Mouse (Mus musculus) heart, embryonic 12.5 days (tissue): ENCODE results near the gene Efemp2. TPM values are rescaled to one million over a fixed set of nuclear protein-coding genes. Genes with fewer than 3 reads are reported as not detected.

Source experiments
- ATAC-seq: fragments of 200-750 bp; cut with Nextera tagmentation; 2 replicates; pipeline ENCODE4 v1.8.0; 2017; ENCODE audit warnings: moderate TSS enrichment, moderate library complexity; ENCODE audit not compliant: insufficient number of reproducible peaks, low FRiP score
- H3K27ac ChIP-seq: fragments of 300-500 bp; sonication (generic); 2 replicates; pipeline ENCODE4 v1.5.1; 2016; ENCODE audit warnings: mild to moderate bottlenecking, moderate library complexity; ENCODE audit not compliant: poor library complexity, severe bottlenecking
- H3K27me3 ChIP-seq: fragments of 300-500 bp; sonication (generic); replicated peaks from 2 replicates; pipeline ENCODE4 v1.6.1; 2016; ENCODE audit warnings: mild to moderate bottlenecking, moderate library complexity
- H3K36me3 ChIP-seq: fragments of 300-500 bp; sonication (generic); 2 replicates; pipeline ENCODE4 v1.6.1; 2016; ENCODE audit warnings: mild to moderate bottlenecking, moderate library complexity
- H3K4me1 ChIP-seq: fragments of 300-500 bp; sonication (generic); replicated peaks from 2 replicates; pipeline ENCODE4 v1.6.1; 2016; ENCODE audit warnings: mild to moderate bottlenecking
- H3K4me2 ChIP-seq: fragments of 300-500 bp; sonication (generic); 2 replicates; pipeline ENCODE4 v1.6.1; 2016; ENCODE audit warnings: mild to moderate bottlenecking, moderate library complexity
- H3K4me3 ChIP-seq: fragments of 300-500 bp; sonication (generic); 2 replicates; pipeline ENCODE4 v1.5.1; 2016; ENCODE audit warnings: mild to moderate bottlenecking
- H3K9ac ChIP-seq: fragments of 300-500 bp; sonication (generic); 2 replicates; pipeline ENCODE4 v1.6.1; 2016; ENCODE audit warnings: mild to moderate bottlenecking, moderate library complexity
- H3K9me3 ChIP-seq: fragments of 300-500 bp; sonication (generic); replicated peaks from 2 replicates; pipeline ENCODE4 v1.6.1; 2016; ENCODE audit warnings: mild to moderate bottlenecking, moderate library complexity
- WGBS: fragments of 180-500 bp; shearing (Covaris S2); methylation state at CpG from one replicate; pipeline ENCODE4 v1.1.7; 2016; 5-methylcytosine and 5-hydroxymethylcytosine counted together
- polyA plus RNA-seq: library from polyadenylated mRNA; unstranded; fragments of >200 nt; fragmentation: Nextera tagmentation; extraction: Ambion mirVana; gene quantifications from 2 replicates; pipeline ENCODE4 v1.2.1, GENCODE M21; 2016

Gene Efemp2
- polyA plus RNA-seq, 1 experiment from 2014 or later = 70.3 TPM

DNA sequence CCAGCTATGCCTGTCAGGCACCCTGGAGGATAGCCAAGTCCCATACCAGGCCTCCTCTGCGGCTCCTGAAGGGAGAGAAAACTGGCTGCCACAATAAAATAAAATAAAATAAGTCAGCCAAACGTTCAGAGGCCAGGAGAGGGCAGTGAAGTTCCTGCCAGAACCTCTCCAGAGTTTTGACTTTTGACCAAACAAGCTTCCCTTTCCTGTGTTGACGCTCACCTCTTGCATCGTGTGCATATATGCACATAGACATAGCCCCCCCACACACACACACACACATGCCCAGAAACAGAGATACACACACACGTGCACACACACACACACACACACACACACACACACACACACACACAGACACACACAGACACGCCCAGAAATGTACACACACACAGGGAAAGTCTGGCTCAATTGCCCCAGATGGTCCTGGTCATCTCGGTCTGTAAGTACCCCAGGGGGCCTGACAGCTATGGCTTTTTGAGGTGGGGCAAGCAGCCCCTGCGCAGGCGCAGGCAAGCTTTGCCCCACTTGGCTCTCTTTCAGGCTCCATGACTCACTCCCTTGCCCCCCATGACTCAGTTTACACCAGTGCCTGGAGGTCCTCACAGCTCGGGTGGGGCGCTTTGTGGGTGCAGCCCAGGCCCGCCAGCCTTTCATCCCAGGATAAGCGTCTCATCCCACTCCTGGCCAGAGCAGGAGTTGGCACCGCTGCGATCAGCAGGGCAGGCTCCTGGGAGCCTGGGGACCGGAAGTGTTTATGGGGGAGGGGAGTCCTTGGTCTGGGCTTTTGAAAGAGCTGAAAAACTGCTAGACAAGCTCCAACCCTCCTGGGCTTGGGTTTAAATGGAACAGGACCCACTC lies 40.5 kb upstream of the Efemp2 start:
- no peaks in the 10 kb centered on the region for H3K27me3 ChIP-seq
- peak overlapping the region; percentile 71 for H3K9ac ChIP-seq
- H3K4me3 ChIP-seq = peak overlapping the region; percentile 43
- peak; percentile 46; the same call in 1 of the 2 replicates for ATAC-seq
- H3K27ac ChIP-seq = peak overlapping the region; percentile 67
- no peaks in the 10 kb centered on the region for H3K36me3 ChIP-seq
- no peaks in the 10 kb centered on the region for H3K9me3 ChIP-seq
- 8% methylated on average over 16 of the region's 16 CpGs for WGBS
- peak overlapping the region; percentile 90 for H3K4me2 ChIP-seq
- H3K4me1 ChIP-seq = peaks cover 20% of the 10 kb centered on the region

DNA sequence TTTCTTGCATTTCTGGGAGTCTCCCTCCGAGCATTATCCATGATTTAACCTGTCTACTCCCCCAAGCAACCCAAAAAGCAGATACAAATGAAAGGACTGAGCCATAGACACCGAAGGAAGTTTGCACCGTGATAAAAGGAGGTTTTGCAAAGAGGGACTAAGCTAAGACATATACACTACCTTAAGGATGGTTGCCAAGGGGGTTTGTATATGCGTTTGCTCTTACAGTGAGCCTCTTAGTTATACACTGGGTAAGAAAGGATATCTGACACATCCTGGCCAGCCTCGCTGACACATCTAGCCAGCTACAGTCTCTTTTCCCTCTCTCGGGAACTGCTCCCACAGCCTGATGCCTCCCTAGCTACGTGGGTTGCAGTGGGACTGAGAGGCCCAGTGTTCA lies 39.8 kb upstream of the Efemp2 start:
- Histone ChIP-seq H3K27ac (peak overlapping the region; percentile 67), H3K36me3 (no peaks in the 10 kb centered on the region), H3K9me3 (no peaks in the 10 kb centered on the region), H3K4me3 (peak overlapping the region; percentile 43; the same call in 1 of the 2 replicates), H3K4me1 (peaks cover 20% of the 10 kb centered on the region), H3K4me2 (peak overlapping the region; percentile 90), H3K27me3 (no peaks in the 10 kb centered on the region), H3K9ac (peak overlapping the region; percentile 71)
- no peak for ATAC-seq
- 49% methylated on average over 7 of the region's 7 CpGs for WGBS

GRCm38 (mm10) chr19:5444371-5444908 lies 29.3 kb upstream of the Efemp2 start:
- H3K4me1 ChIP-seq = peaks cover 17% of the 10 kb centered on the region
- H3K9ac ChIP-seq = no peak overlapping the region
- peaks cover 56% of the 10 kb centered on the region for H3K27me3 ChIP-seq
- no peaks in the 10 kb centered on the region for H3K36me3 ChIP-seq
- no peak overlapping the region for H3K4me2 ChIP-seq
- 65% methylated on average over 9 of the region's 9 CpGs for WGBS
- peaks cover 4% of the 10 kb centered on the region; the same call in 1 of the 2 replicates for H3K9me3 ChIP-seq
- H3K27ac ChIP-seq = no peak overlapping the region
- no peak for ATAC-seq
- H3K4me3 ChIP-seq = no peak overlapping the region

DNA sequence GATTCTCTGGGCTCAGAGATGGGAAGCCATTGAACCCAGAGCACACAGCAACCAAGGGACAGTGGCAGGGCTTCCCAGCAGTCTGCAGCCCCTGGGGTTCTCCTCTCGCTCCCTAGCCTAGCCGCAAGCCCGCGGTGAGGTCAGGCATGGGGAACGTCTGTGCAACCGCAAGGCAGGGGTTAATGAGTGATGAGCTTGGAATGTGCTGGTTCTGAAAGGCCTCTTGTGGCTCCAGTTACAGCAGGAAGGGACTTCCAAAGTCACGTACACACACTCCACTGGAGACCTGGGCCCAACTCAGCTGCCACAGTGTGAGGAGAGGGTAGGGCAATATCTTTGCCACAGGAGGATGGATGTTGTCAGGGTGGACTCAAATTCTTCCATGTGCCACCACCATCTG lies 28.8 kb upstream of the Efemp2 start:
- peaks cover 58% of the 10 kb centered on the region for H3K27me3 ChIP-seq

DNA sequence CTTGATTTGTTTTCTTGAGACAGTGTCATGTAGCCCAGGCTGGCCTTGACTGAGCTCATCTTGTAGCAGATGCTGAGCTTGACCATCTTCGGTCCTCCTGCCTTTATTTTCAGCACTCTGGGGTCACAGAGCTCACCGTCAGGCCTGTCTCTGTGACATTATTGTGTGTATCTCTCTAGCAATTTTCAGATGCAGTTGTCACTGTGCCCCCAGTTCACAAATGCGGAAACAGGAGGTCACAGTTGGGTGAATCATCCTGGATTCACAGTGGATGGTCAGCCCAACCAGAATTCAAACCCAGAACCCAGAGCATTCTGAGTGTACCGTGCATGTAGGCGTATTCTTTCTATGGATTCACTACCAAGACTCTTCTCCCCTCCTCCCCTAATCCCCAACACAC lies 28.0 kb upstream of the Efemp2 start:
- Histone ChIP-seq H3K4me2 (no peak overlapping the region), H3K9ac (no peak overlapping the region), H3K27ac (no peak overlapping the region), H3K9me3 (no peaks in the 10 kb centered on the region), H3K27me3 (peaks cover 66% of the 10 kb centered on the region), H3K36me3 (no peaks in the 10 kb centered on the region), H3K4me1 (peaks cover 21% of the 10 kb centered on the region), H3K4me3 (no peak overlapping the region)
- 83% methylated on average over 5 of the region's 5 CpGs for WGBS
- ATAC-seq = no peak

More for the DNA sequence above, 28.8 kb upstream of the Efemp2 start:
- Histone ChIP-seq H3K36me3 (no peaks in the 10 kb centered on the region), H3K4me2 (no peak overlapping the region), H3K9ac (no peak overlapping the region), H3K27ac (no peak overlapping the region), H3K9me3 (peaks cover 4% of the 10 kb centered on the region; the same call in 1 of the 2 replicates), H3K4me1 (peaks cover 18% of the 10 kb centered on the region), H3K4me3 (no peak overlapping the region)
- ATAC-seq = no peak
- WGBS = 23% methylated on average over 7 of the region's 7 CpGs

DNA sequence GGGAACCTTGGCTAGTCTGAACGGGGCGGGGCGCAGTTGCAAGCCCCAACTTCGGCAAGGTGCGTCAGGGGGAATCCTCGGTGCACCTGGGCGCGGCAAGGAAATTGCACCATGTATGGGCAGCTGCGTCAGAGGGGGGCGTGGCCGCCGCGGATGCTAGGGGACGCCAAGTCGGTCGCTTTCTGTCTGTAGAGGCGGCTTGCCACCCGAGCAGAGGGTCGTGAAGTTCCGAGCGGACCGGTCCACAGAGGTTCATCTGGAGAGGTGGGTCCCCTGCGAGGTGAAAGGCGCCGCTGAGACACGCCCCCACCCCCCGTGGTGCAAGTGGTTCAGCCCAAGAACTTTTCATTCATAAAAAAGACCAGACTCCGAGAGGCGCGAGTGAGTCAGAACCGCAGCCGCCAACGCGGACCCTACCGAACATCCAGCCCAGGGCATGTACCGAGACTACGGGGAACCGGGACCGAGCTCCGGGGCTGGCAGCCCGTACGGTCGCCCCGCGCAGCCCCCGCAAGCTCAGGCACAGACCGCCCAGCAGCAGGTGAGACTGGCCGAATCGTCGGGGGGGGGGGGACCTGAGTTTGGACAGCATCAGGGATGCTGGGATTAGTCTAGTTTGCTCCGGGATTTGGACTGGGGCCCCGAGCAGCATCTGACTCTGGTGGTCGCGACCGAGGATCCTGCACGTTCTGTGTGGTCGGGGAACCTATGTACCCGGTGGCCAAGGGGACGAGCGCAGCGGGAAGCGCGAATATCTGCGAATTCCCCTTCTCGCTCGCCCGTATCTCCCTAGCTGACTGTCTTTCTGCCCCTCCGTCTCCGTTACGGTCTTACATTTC lies 26.0 kb upstream of the Efemp2 start, which contains the start of gene Fosl1:
TSS of gene Fosl1 (plus strand) at position 33 of the 839 bp plus-strand sequence.
- H3K9ac ChIP-seq = peak within 1 kb of the TSS; percentile 73
- H3K4me3 ChIP-seq = peak within 1 kb of the TSS; percentile 55
- peak; percentile 61 for ATAC-seq
- H3K4me2 ChIP-seq = peak within 1 kb of the TSS; percentile 99
- peaks cover 73% of the 10 kb centered on the region for H3K27me3 ChIP-seq
- no peak within 1 kb of the TSS for H3K27ac ChIP-seq
- under 1% methylated on average over 70 of the region's 70 CpGs for WGBS
- H3K36me3 ChIP-seq = no peaks in the 10 kb centered on the region
- H3K9me3 ChIP-seq = no peaks in the 10 kb centered on the region
- H3K4me1 ChIP-seq = peaks cover 21% of the 10 kb centered on the region

DNA sequence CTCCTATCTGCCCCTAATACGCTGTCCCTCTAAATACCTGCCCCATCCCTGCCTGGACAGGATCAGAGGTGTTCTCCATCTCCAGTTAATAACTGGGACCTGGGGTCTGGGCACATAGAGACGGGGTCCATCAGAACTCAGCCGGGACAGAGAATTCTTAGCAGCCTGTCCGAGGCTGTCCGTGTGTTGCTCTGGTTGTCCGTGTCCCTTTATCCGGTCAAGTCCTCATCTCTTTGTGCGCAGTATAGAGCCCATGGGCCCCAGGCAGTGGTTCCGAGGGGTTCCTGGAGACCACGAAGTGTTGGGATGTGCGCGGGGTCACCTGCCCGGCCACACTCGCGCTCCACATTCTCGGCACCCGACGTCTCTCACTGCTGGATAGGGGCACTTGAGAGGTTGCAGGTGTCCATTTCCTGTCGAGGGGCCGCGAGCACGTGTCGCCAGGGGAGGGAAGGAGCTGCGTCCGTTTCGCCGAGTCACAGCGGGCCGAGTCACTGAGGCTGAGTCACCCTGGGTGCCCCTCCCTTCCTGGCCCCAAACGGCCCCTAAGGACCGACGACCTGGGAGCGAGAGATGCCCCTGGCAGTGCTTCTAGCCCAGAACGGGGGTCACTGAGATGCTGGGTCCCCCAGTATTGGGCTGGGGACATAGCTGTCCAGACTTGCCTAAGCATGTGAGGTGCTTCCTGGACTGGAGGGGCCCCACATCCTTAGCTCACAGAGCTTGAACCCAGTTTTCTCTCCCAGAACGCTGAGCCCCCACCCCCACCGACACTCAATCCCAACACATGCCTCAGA lies 25.2 kb upstream of the Efemp2 start:
- no peak overlapping the region; the same call in 1 of the 2 replicates for H3K9ac ChIP-seq
- H3K4me3 ChIP-seq = peak overlapping the region; percentile 55
- H3K36me3 ChIP-seq = no peaks in the 10 kb centered on the region
- 5% methylated on average over 36 of the region's 36 CpGs for WGBS
- no peaks in the 10 kb centered on the region for H3K9me3 ChIP-seq
- H3K27ac ChIP-seq = no peak overlapping the region
- peak; percentile 84 for ATAC-seq
- H3K4me2 ChIP-seq = peak overlapping the region; percentile 99
- peaks cover 72% of the 10 kb centered on the region for H3K27me3 ChIP-seq
- peaks cover 21% of the 10 kb centered on the region for H3K4me1 ChIP-seq

GRCm38 (mm10) chr19:5449673-5450072 lies 24.1 kb upstream of the Efemp2 start:
- WGBS = 78% methylated on average over 3 of the region's 3 CpGs
- Histone ChIP-seq H3K9me3 (no peaks in the 10 kb centered on the region), H3K4me1 (peaks cover 22% of the 10 kb centered on the region), H3K4me3 (no peak overlapping the region), H3K27ac (no peak overlapping the region), H3K4me2 (no peak overlapping the region), H3K36me3 (peaks cover 9% of the 10 kb centered on the region), H3K9ac (no peak overlapping the region), H3K27me3 (peaks cover 62% of the 10 kb centered on the region)
- ATAC-seq = no peak

GRCm38 (mm10) chr19:5451766-5452165 lies 22.0 kb upstream of the Efemp2 start:
- peaks cover 43% of the 10 kb centered on the region for H3K4me1 ChIP-seq
- peaks cover 11% of the 10 kb centered on the region for H3K36me3 ChIP-seq
- WGBS = 74% methylated on average over 6 of the region's 6 CpGs
- no peaks in the 10 kb centered on the region for H3K9me3 ChIP-seq
- H3K4me3 ChIP-seq = no peak overlapping the region
- ATAC-seq = no peak
- H3K4me2 ChIP-seq = no peak overlapping the region
- H3K27me3 ChIP-seq = peaks cover 41% of the 10 kb centered on the region
- H3K27ac ChIP-seq = no peak overlapping the region
- H3K9ac ChIP-seq = no peak overlapping the region

DNA sequence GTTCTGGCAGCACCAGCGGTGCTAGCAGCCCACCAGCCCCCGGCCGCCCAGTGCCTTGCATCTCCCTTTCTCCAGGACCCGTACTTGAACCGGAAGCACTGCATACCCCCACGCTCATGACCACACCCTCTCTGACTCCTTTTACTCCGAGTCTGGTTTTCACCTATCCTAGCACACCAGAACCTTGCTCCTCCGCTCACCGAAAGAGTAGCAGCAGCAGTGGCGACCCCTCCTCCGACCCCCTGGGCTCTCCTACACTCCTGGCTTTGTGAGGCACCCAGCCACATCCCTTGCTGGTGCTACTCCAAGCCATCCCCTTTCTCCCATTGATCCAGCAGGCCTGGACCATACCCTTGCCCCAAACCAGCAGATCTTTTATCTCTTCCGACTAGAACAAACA lies 18.7 kb upstream of the Efemp2 start:
- H3K9ac ChIP-seq = peak overlapping the region; percentile 94
- H3K4me2 ChIP-seq = peak overlapping the region; percentile 98
- peaks cover 37% of the 10 kb centered on the region for H3K4me1 ChIP-seq
- H3K27me3 ChIP-seq = peaks cover 15% of the 10 kb centered on the region
- no peak overlapping the region for H3K27ac ChIP-seq
- H3K36me3 ChIP-seq = peaks cover 11% of the 10 kb centered on the region
- WGBS = 72% methylated on average over 12 of the region's 12 CpGs
- H3K4me3 ChIP-seq = peak overlapping the region; percentile 89
- H3K9me3 ChIP-seq = no peaks in the 10 kb centered on the region
- no peak for ATAC-seq
